Mouse (Mus musculus) lung, postnatal 0 days (tissue): ENCODE measurements around the gene Fau. TPM values are rescaled to one million over a fixed set of nuclear protein-coding genes. Genes with fewer than 3 reads are reported as not detected.

Experiments used
- ATAC-seq: fragments of 200-750 bp; cut with Nextera tagmentation; 2 replicates; pipeline ENCODE4 v1.8.0; 2017; ENCODE audit warnings: moderate library complexity
- DNase-seq: peaks from one replicate; pipeline ENCODE4 v3.0.0-alpha.2; 2016; ENCODE audit warnings: low spot score
- H3K27ac ChIP-seq: fragments of 300-500 bp; sonication (generic); 2 replicates; pipeline ENCODE4 v1.5.1; 2014; ENCODE audit warnings: antibody characterized with exemption, mild to moderate bottlenecking, low read length, mixed read lengths
- H3K27me3 ChIP-seq: fragments of 300-500 bp; sonication (generic); replicated peaks from 2 replicates; pipeline ENCODE4 v1.6.1; 2014; ENCODE audit warnings: low read length, mixed read lengths; ENCODE audit not compliant: insufficient read depth
- H3K36me3 ChIP-seq: fragments of 300-500 bp; sonication (generic); 2 replicates; pipeline ENCODE4 v1.6.1; 2014; ENCODE audit warnings: low read length, mixed read lengths; ENCODE audit not compliant: insufficient read depth
- H3K4me1 ChIP-seq: fragments of 300-500 bp; sonication (generic); 2 replicates; pipeline ENCODE4 v1.6.1; 2014; ENCODE audit warnings: antibody characterized with exemption, low read depth, low read length, mixed read lengths; ENCODE audit not compliant: insufficient read depth
- H3K4me2 ChIP-seq: fragments of 300-500 bp; sonication (generic); replicated peaks from 2 replicates; pipeline ENCODE4 v1.6.1; 2014; ENCODE audit warnings: low read depth, mild to moderate bottlenecking, low read length, moderate library complexity, mixed read lengths
- H3K4me3 ChIP-seq: fragments of 300-500 bp; sonication (generic); 2 replicates; pipeline ENCODE4 v1.5.1; 2014; ENCODE audit warnings: low read depth, low read length
- H3K9ac ChIP-seq: fragments of 300-500 bp; sonication (generic); replicated peaks from 2 replicates; pipeline ENCODE4 v1.6.1; 2014; ENCODE audit warnings: low read depth, mild to moderate bottlenecking
- H3K9me3 ChIP-seq: fragments of 300-500 bp; sonication (generic); 2 replicates; pipeline ENCODE4 v1.6.1; 2016; ENCODE audit warnings: low read length, mixed read lengths
- CTCF ChIP-seq: IDR thresholded peaks from 2 replicates; pipeline ENCODE4 v1.5.1; 2016; ENCODE audit warnings: antibody characterized with exemption, mild to moderate bottlenecking
- EP300 ChIP-seq: IDR thresholded peaks from 2 replicates; pipeline ENCODE4 v1.6.1; 2016; ENCODE audit warnings: antibody characterized with exemption, mild to moderate bottlenecking, control low read depth
- WGBS: fragments of 180-500 bp; shearing (Covaris S2); extraction: QIAGEN DNeasy Blood & Tissue Kit; methylation state at CpG from one replicate; pipeline ENCODE4 v1.1.7; 2014; 5-methylcytosine and 5-hydroxymethylcytosine counted together
- polyA plus RNA-seq: library from polyadenylated mRNA; unstranded; fragments of >200 nt; fragmentation: Nextera tagmentation; extraction: Ambion mirVana; gene quantifications from 2 replicates; pipeline ENCODE4 v1.2.1, GENCODE M21; 2015

Gene Fau
- polyA plus RNA-seq, 1 experiment from 2014 or later, result 827 TPM

GRCm38 (mm10) chr19:6076564-6077393, 19.1 kb downstream of the Fau start, which contains the start of gene Vps51:
Gene Vps51 (minus strand): TSS chr19:6077231.
- no peaks in the 10 kb centered on the region for H3K9me3 ChIP-seq
- DNase-seq, result peak; percentile 96
- peaks cover 16% of the 10 kb centered on the region; the same call in 1 of the 2 replicates for H3K36me3 ChIP-seq
- peaks cover 8% of the 10 kb centered on the region; the same call in 1 of the 2 replicates for H3K4me1 ChIP-seq
- ATAC-seq, result peak; percentile 93
- H3K27ac ChIP-seq, result peak within 1 kb of the TSS; percentile 81
- peak within 1 kb of the TSS; percentile 69 for H3K4me3 ChIP-seq
- H3K27me3 ChIP-seq, result no peaks in the 10 kb centered on the region
- peak within 1 kb of the TSS; percentile 57 for H3K4me2 ChIP-seq
- 1% methylated on average over 33 of the region's 33 CpGs for WGBS
- 0 out of 2 replicates have a peak, but pooled peaks have one; percentile 39 for TF ChIP-seq EP300
- no peak for TF ChIP-seq CTCF
- H3K9ac ChIP-seq, result peak within 1 kb of the TSS; percentile 64

- no peak for ATAC-seq
- H3K27me3 ChIP-seq, result no peaks in the 10 kb centered on the region
- no peak within 1 kb of the TSS for H3K4me3 ChIP-seq
- 92% methylated on average over 12 of the region's 12 CpGs for WGBS
- H3K9me3 ChIP-seq, result no peaks in the 10 kb centered on the region
- H3K4me2 ChIP-seq, result no peak within 1 kb of the TSS
- no peak within 1 kb of the TSS for H3K27ac ChIP-seq
- no peak for TF ChIP-seq CTCF
- no peak for TF ChIP-seq EP300
- H3K4me1 ChIP-seq, result peaks cover 14% of the 10 kb centered on the region; the same call in 1 of the 2 replicates
- no peak within 1 kb of the TSS for H3K9ac ChIP-seq
- peaks cover 20% of the 10 kb centered on the region; the same call in 1 of the 2 replicates for H3K36me3 ChIP-seq
- no peak for DNase-seq
Observed at GRCm38 (mm10) chr19:6079983-6080480, 22.4 kb downstream of the Fau start, which contains the start of gene Tmem262. Gene Tmem262 (plus strand): TSS chr19:6080033.

- ATAC-seq, result no peak
- DNase-seq, result no peak
- TF ChIP-seq EP300 (no peak), CTCF (no peak)
- H3K4me1 ChIP-seq, result 0 out of 2 replicates have a peak, but pooled peaks cover 6% of the 10 kb centered on the region
- WGBS, result 85% methylated on average over 9 of the region's 9 CpGs
- H3K36me3 ChIP-seq, result peaks cover 20% of the 10 kb centered on the region; the same call in 1 of the 2 replicates
- no peaks in the 10 kb centered on the region for H3K27me3 ChIP-seq
- H3K9ac ChIP-seq, result no peak within 1 kb of the TSS
- no peaks in the 10 kb centered on the region for H3K9me3 ChIP-seq
- H3K27ac ChIP-seq, result no peak within 1 kb of the TSS
- H3K4me3 ChIP-seq, result no peak within 1 kb of the TSS
- no peak within 1 kb of the TSS for H3K4me2 ChIP-seq
Observed at GRCm38 (mm10) chr19:6082156-6082555, 24.5 kb downstream of the Fau start, which contains the start of gene Gm28374. Gene Gm28374 (minus strand): TSS chr19:6082256.

- H3K27me3 ChIP-seq, result no peaks in the 10 kb centered on the region
- peaks cover 20% of the 10 kb centered on the region; the same call in 1 of the 2 replicates for H3K36me3 ChIP-seq
- WGBS, result under 1% methylated on average over 57 of the region's 58 CpGs
- peak within 1 kb of the TSS; percentile 40; the same call in 1 of the 2 replicates for H3K27ac ChIP-seq
- peak within 1 kb of the TSS; percentile 94 for H3K4me2 ChIP-seq
- H3K4me3 ChIP-seq, result peak within 1 kb of the TSS; percentile 62
- ATAC-seq (peak; percentile 96), DNase-seq (peak; percentile 98)
- H3K4me1 ChIP-seq, result 0 out of 2 replicates have a peak, but pooled peaks cover 6% of the 10 kb centered on the region
- H3K9ac ChIP-seq, result peak within 1 kb of the TSS; percentile 65
- TF ChIP-seq EP300 (peak; percentile 55; the same call in 1 of the 2 replicates), CTCF (no peak)
- H3K9me3 ChIP-seq, result no peaks in the 10 kb centered on the region
Observed at GRCm38 (mm10) chr19:6084478-6085248, 27.0 kb downstream of the Fau start, which contains the start of the genes Zfpl1 and Cdca5. Gene Zfpl1 (minus strand): TSS chr19:6084956. Gene Cdca5 (plus strand): TSS chr19:6084983.

- 0 out of 2 replicates have a peak, but pooled peaks cover 6% of the 10 kb centered on the region for H3K4me1 ChIP-seq
- peak overlapping the region; percentile 94 for H3K4me2 ChIP-seq
- peak; percentile 60 for ATAC-seq
- H3K4me3 ChIP-seq, result peak overlapping the region; percentile 62
- peaks cover 15% of the 10 kb centered on the region; the same call in 1 of the 2 replicates for H3K36me3 ChIP-seq
- no peak for TF ChIP-seq EP300
- TF ChIP-seq CTCF, result no peak
- DNase-seq, result peak; percentile 84
- H3K9ac ChIP-seq, result peak overlapping the region; percentile 34; the same call in 1 of the 2 replicates
- no peaks in the 10 kb centered on the region for H3K9me3 ChIP-seq
- no peak overlapping the region for H3K27ac ChIP-seq
- no peaks in the 10 kb centered on the region for H3K27me3 ChIP-seq
- 1% methylated on average over 17 of the region's 17 CpGs for WGBS
Observed at GRCm38 (mm10) chr19:6085417-6085879, 27.8 kb downstream of the Fau start.
